Mouse (Mus musculus) midbrain, embryonic 13.5 days (tissue): ENCODE measurements around the gene Bhlhe40. TPM values are rescaled to one million over a fixed set of nuclear protein-coding genes. Genes with fewer than 3 reads are reported as not detected.

Experiments
- ATAC-seq: fragments of 200-750 bp; cut with Nextera tagmentation; 2 replicates; pipeline ENCODE4 v1.8.0; 2017; ENCODE audit warnings: mild to moderate bottlenecking, moderate TSS enrichment, moderate library complexity
- H3K27ac ChIP-seq: fragments of 300-500 bp; sonication (generic); 2 replicates; pipeline ENCODE4 v1.5.1; 2015; ENCODE audit warnings: inconsistent platforms, mild to moderate bottlenecking, moderate library complexity
- H3K27me3 ChIP-seq: fragments of 300-500 bp; sonication (generic); 2 replicates; pipeline ENCODE4 v1.6.1; 2015; ENCODE audit warnings: mild to moderate bottlenecking, inconsistent platforms
- H3K36me3 ChIP-seq: fragments of 300-500 bp; sonication (generic); 2 replicates; pipeline ENCODE4 v1.6.1; 2015; ENCODE audit warnings: mild to moderate bottlenecking, inconsistent platforms
- H3K4me1 ChIP-seq: fragments of 300-500 bp; sonication (generic); replicated peaks from 2 replicates; pipeline ENCODE4 v1.6.1; 2015; ENCODE audit warnings: inconsistent platforms
- H3K4me2 ChIP-seq: fragments of 300-500 bp; sonication (generic); replicated peaks from 2 replicates; pipeline ENCODE4 v1.6.1; 2015; ENCODE audit warnings: moderate library complexity, mild to moderate bottlenecking, inconsistent platforms
- H3K4me3 ChIP-seq: fragments of 300-500 bp; sonication (generic); replicated peaks from 2 replicates; pipeline ENCODE4 v1.5.1; 2015; ENCODE audit warnings: mild to moderate bottlenecking, inconsistent platforms
- H3K9ac ChIP-seq: fragments of 300-500 bp; sonication (generic); replicated peaks from 2 replicates; pipeline ENCODE4 v1.6.1; 2015; ENCODE audit warnings: mild to moderate bottlenecking, inconsistent platforms
- H3K9me3 ChIP-seq: fragments of 300-500 bp; sonication (generic); 2 replicates; pipeline ENCODE4 v1.6.1; 2016; ENCODE audit warnings: mild to moderate bottlenecking, inconsistent platforms
- WGBS: fragments of 180-500 bp; shearing (Covaris S2); methylation state at CpG from one replicate; pipeline ENCODE4 v1.1.7; 2015; 5-methylcytosine and 5-hydroxymethylcytosine counted together
- polyA plus RNA-seq: library from polyadenylated mRNA; unstranded; fragments of >200 nt; fragmentation: Nextera tagmentation; extraction: Ambion mirVana; gene quantifications from 2 replicates; pipeline ENCODE4 v1.2.1, GENCODE M21; 2015

Bhlhe40 gene
- polyA plus RNA-seq, 1 experiment from 2014 or later: 3.4 TPM

- no peak overlapping the region for H3K9ac ChIP-seq
- H3K4me3 ChIP-seq: no peak overlapping the region
- no peak for ATAC-seq
- H3K27ac ChIP-seq: no peak overlapping the region
- WGBS: 89% methylated on average over 7 of the region's 7 CpGs
- no peaks in the 10 kb centered on the region for H3K36me3 ChIP-seq
- H3K4me1 ChIP-seq: no peaks in the 10 kb centered on the region
- no peaks in the 10 kb centered on the region for H3K9me3 ChIP-seq
- H3K27me3 ChIP-seq: no peaks in the 10 kb centered on the region
- H3K4me2 ChIP-seq: no peak overlapping the region
These were observed 20.1 kb downstream of the Bhlhe40 start for GRCm38 (mm10) chr6:108680503-108680902.

- Histone ChIP-seq H3K9me3 (no peaks in the 10 kb centered on the region), H3K27ac (no peak overlapping the region), H3K36me3 (no peaks in the 10 kb centered on the region), H3K4me2 (no peak overlapping the region), H3K27me3 (no peaks in the 10 kb centered on the region), H3K4me3 (no peak overlapping the region), H3K4me1 (no peaks in the 10 kb centered on the region), H3K9ac (no peak overlapping the region)
- WGBS: 91% methylated on average over 4 of the region's 4 CpGs
- ATAC-seq: no peak
These were observed 20.7 kb downstream of the Bhlhe40 start for GRCm38 (mm10) chr6:108681084-108681483.

GRCm38 (mm10) chr6:108683140-108683539, 22.7 kb downstream of the Bhlhe40 start:
- Histone ChIP-seq H3K36me3 (no peaks in the 10 kb centered on the region), H3K4me1 (no peaks in the 10 kb centered on the region), H3K27me3 (no peaks in the 10 kb centered on the region), H3K4me2 (no peak overlapping the region), H3K9ac (no peak overlapping the region), H3K9me3 (no peaks in the 10 kb centered on the region), H3K4me3 (no peak overlapping the region), H3K27ac (no peak overlapping the region)
- no peak for ATAC-seq
- 84% methylated on average over 1 of the region's 1 CpGs for WGBS

GRCm38 (mm10) chr6:108684430-108684829, 24.0 kb downstream of the Bhlhe40 start:
- Histone ChIP-seq H3K4me3 (no peak overlapping the region), H3K27me3 (no peaks in the 10 kb centered on the region), H3K27ac (no peak overlapping the region), H3K36me3 (no peaks in the 10 kb centered on the region), H3K4me1 (no peaks in the 10 kb centered on the region), H3K9me3 (no peaks in the 10 kb centered on the region), H3K9ac (no peak overlapping the region), H3K4me2 (no peak overlapping the region)
- WGBS: 80% methylated on average over 5 of the region's 5 CpGs
- no peak for ATAC-seq

GRCm38 (mm10) chr6:108685758-108686355, 25.4 kb downstream of the Bhlhe40 start:
- 60% methylated on average over 9 of the region's 9 CpGs for whole genome bisulfite sequencing
- H3K27ac ChIP-seq: no peak overlapping the region
- H3K9me3 ChIP-seq: no peaks in the 10 kb centered on the region
- ATAC-seq: no peak
- no peak overlapping the region for H3K9ac ChIP-seq
- H3K4me2 ChIP-seq: no peak overlapping the region
- no peaks in the 10 kb centered on the region for H3K4me1 ChIP-seq
- H3K4me3 ChIP-seq: no peak overlapping the region
- H3K36me3 ChIP-seq: no peaks in the 10 kb centered on the region
- H3K27me3 ChIP-seq: no peaks in the 10 kb centered on the region

- Histone ChIP-seq H3K4me2 (no peak overlapping the region), H3K27me3 (no peaks in the 10 kb centered on the region), H3K9me3 (no peaks in the 10 kb centered on the region), H3K36me3 (no peaks in the 10 kb centered on the region), H3K27ac (no peak overlapping the region), H3K4me3 (no peak overlapping the region), H3K4me1 (no peaks in the 10 kb centered on the region), H3K9ac (no peak overlapping the region)
- WGBS: 86% methylated on average over 3 of the region's 3 CpGs
- no peak for ATAC-seq
These were observed 26.5 kb downstream of the Bhlhe40 start for GRCm38 (mm10) chr6:108686930-108687329.

GRCm38 (mm10) chr6:108688344-108688743, 27.9 kb downstream of the Bhlhe40 start:
- no peak overlapping the region for H3K9ac ChIP-seq
- no peak overlapping the region for H3K4me2 ChIP-seq
- H3K27me3 ChIP-seq: no peaks in the 10 kb centered on the region
- no peaks in the 10 kb centered on the region for H3K9me3 ChIP-seq
- H3K4me3 ChIP-seq: no peak overlapping the region
- H3K4me1 ChIP-seq: no peaks in the 10 kb centered on the region
- ATAC-seq: 0 out of 2 replicates have a peak, but pooled peaks have one; percentile 45
- H3K27ac ChIP-seq: no peak overlapping the region
- no peaks in the 10 kb centered on the region for H3K36me3 ChIP-seq
- WGBS: 79% methylated on average over 5 of the region's 5 CpGs

- H3K36me3 ChIP-seq: no peaks in the 10 kb centered on the region
- H3K4me2 ChIP-seq: no peak overlapping the region
- no peak for ATAC-seq
- no peak overlapping the region for H3K9ac ChIP-seq
- H3K4me3 ChIP-seq: no peak overlapping the region
- no peaks in the 10 kb centered on the region for H3K9me3 ChIP-seq
- H3K4me1 ChIP-seq: peaks cover 6% of the 10 kb centered on the region
- WGBS: 82% methylated on average over 3 of the region's 3 CpGs
- H3K27ac ChIP-seq: no peak overlapping the region
- H3K27me3 ChIP-seq: no peaks in the 10 kb centered on the region
These were observed 32.6 kb downstream of the Bhlhe40 start for GRCm38 (mm10) chr6:108692986-108693385.

- ATAC-seq: no peak
- Histone ChIP-seq H3K36me3 (no peaks in the 10 kb centered on the region), H3K9me3 (no peaks in the 10 kb centered on the region), H3K9ac (no peak overlapping the region), H3K4me1 (peaks cover 20% of the 10 kb centered on the region), H3K27me3 (0 out of 2 replicates have a peak, but pooled peaks cover 4% of the 10 kb centered on the region), H3K27ac (no peak overlapping the region), H3K4me2 (no peak overlapping the region), H3K4me3 (no peak overlapping the region)
- 90% methylated on average over 8 of the region's 8 CpGs for WGBS
These were observed 34.7 kb downstream of the Bhlhe40 start for GRCm38 (mm10) chr6:108694965-108695724.

GRCm38 (mm10) chr6:108695844-108696821, 35.7 kb downstream of the Bhlhe40 start:
- 80% methylated on average over 11 of the region's 11 CpGs for WGBS
- no peak overlapping the region for H3K4me2 ChIP-seq

GRCm38 (mm10) chr6:108696822-108697202, 36.4 kb downstream of the Bhlhe40 start:
- 91% methylated on average over 3 of the region's 3 CpGs for WGBS

More at GRCm38 (mm10) chr6:108695844-108696821, 35.7 kb downstream of the Bhlhe40 start:
- Histone ChIP-seq H3K9me3 (no peaks in the 10 kb centered on the region), H3K9ac (no peak overlapping the region), H3K27ac (no peak overlapping the region), H3K36me3 (no peaks in the 10 kb centered on the region), H3K4me1 (peaks cover 29% of the 10 kb centered on the region), H3K27me3 (0 out of 2 replicates have a peak, but pooled peaks cover 4% of the 10 kb centered on the region), H3K4me3 (no peak overlapping the region)
- ATAC-seq: no peak

GRCm38 (mm10) chr6:108697345-108697744, 36.9 kb downstream of the Bhlhe40 start:
- H3K36me3 ChIP-seq: no peaks in the 10 kb centered on the region
- peaks cover 30% of the 10 kb centered on the region for H3K4me1 ChIP-seq
- H3K4me2 ChIP-seq: no peak overlapping the region
- no peak for ATAC-seq
- no peak overlapping the region for H3K4me3 ChIP-seq
- no peaks in the 10 kb centered on the region for H3K9me3 ChIP-seq
- 0 out of 2 replicates have a peak, but pooled peaks cover 4% of the 10 kb centered on the region for H3K27me3 ChIP-seq
- no peak overlapping the region for H3K9ac ChIP-seq
- no peak overlapping the region for H3K27ac ChIP-seq
- WGBS: 89% methylated on average over 10 of the region's 10 CpGs

More at GRCm38 (mm10) chr6:108696822-108697202, 36.4 kb downstream of the Bhlhe40 start:
- no peak overlapping the region for H3K27ac ChIP-seq
- peaks cover 30% of the 10 kb centered on the region for H3K4me1 ChIP-seq
- no peak overlapping the region for H3K4me2 ChIP-seq
- H3K27me3 ChIP-seq: 0 out of 2 replicates have a peak, but pooled peaks cover 4% of the 10 kb centered on the region
- no peak overlapping the region for H3K4me3 ChIP-seq
- no peak overlapping the region for H3K9ac ChIP-seq
- H3K36me3 ChIP-seq: no peaks in the 10 kb centered on the region
- no peaks in the 10 kb centered on the region for H3K9me3 ChIP-seq
- ATAC-seq: no peak
